Mouse (Mus musculus): ENCODE measurements around the gene Lats2. TPM values are rescaled to one million over a fixed set of nuclear protein-coding genes. Genes with fewer than 3 reads are reported as not detected.

Gene Lats2
- polyA plus RNA-seq, 2 experiments, result 25.3 to 28.5 TPM

- Histone ChIP-seq H3K4me2 (replicated peaks; ENCODE audit: low read depth, low read length, severe bottlenecking) (no peak overlapping the region), H3K27ac (replicated peaks; ENCODE audit: low read depth, low read length) (no peak overlapping the region), H3K36me3 (ENCODE audit: control insufficient read depth, insufficient read depth, low read length) (no peaks in the 10 kb centered on the region), H3K4me1 (ENCODE audit: control insufficient read depth, insufficient read depth, low read length) (no peaks in the 10 kb centered on the region), H3K4me3 (replicated peaks; ENCODE audit: low read length) (no peak overlapping the region), H3K9ac (ENCODE audit: low read depth, low read length, severe bottlenecking) (no peak overlapping the region), H3K27me3 (ENCODE audit: control insufficient read depth, insufficient read depth, low read length) (no peaks in the 10 kb centered on the region), H3K9me3 (ENCODE audit: control insufficient read depth, low read length) (no peaks in the 10 kb centered on the region)
- TF ChIP-seq POLR2A (IDR thresholded peaks at IDR 0.05; ENCODE audit: borderline replicate concordance, extremely low read depth, insufficient read depth, insufficient read length), result no peak
- WGBS, result 37% methylated on average over 2 of the region's 2 CpGs
- DNase-seq (ENCODE audit: low spot score) (no peak), ATAC-seq (ENCODE audit: low FRiP score, low read depth) (no peak)
These were observed 8.7 kb downstream of the Lats2 start for GRCm38 (mm10) chr14:57749501-57749900.

GRCm38 (mm10) chr14:57746001-57746771, 12.0 kb downstream of the Lats2 start, which contains the start of gene Gm49361:
Gene Gm49361, minus strand, starts transcription at chr14:57746103.
- peak within 1 kb of the TSS; percentile 96 for H3K27ac ChIP-seq (replicated peaks; ENCODE audit: low read depth, low read length)
- no peaks in the 10 kb centered on the region for H3K9me3 ChIP-seq (ENCODE audit: control insufficient read depth, low read length)
- under 1% methylated on average over 28 of the region's 68 CpGs for WGBS
- DNase-seq (ENCODE audit: low spot score) (peak; percentile 92), ATAC-seq (ENCODE audit: low FRiP score, low read depth) (peak; percentile 93)
- peak; percentile 32; the same call in 1 of the 2 replicates for TF ChIP-seq POLR2A (IDR thresholded peaks at IDR 0.05; ENCODE audit: borderline replicate concordance, extremely low read depth, insufficient read depth, insufficient read length)
- H3K9ac ChIP-seq (ENCODE audit: low read depth, low read length, severe bottlenecking), result peak within 1 kb of the TSS; percentile 99
- H3K36me3 ChIP-seq (ENCODE audit: control insufficient read depth, insufficient read depth, low read length), result no peaks in the 10 kb centered on the region
- H3K27me3 ChIP-seq (ENCODE audit: control insufficient read depth, insufficient read depth, low read length), result no peaks in the 10 kb centered on the region
- H3K4me1 ChIP-seq (ENCODE audit: control insufficient read depth, insufficient read depth, low read length), result peaks cover 22% of the 10 kb centered on the region
- peak within 1 kb of the TSS; percentile 94 for H3K4me3 ChIP-seq (replicated peaks; ENCODE audit: low read length)
- H3K4me2 ChIP-seq (replicated peaks; ENCODE audit: low read depth, low read length, severe bottlenecking), result peak within 1 kb of the TSS; percentile 83

GRCm38 (mm10) chr14:57745291-57745969, 12.8 kb downstream of the Lats2 start:
- WGBS, result under 1% methylated on average over 62 of the region's 103 CpGs
- TF ChIP-seq POLR2A (IDR thresholded peaks at IDR 0.05; ENCODE audit: borderline replicate concordance, extremely low read depth, insufficient read depth, insufficient read length), result no peak

GRCm38 (mm10) chr14:57744547-57744946, 13.6 kb downstream of the Lats2 start:
- peak overlapping the region; percentile 94 for H3K4me3 ChIP-seq (replicated peaks; ENCODE audit: low read length)
- H3K27ac ChIP-seq (replicated peaks; ENCODE audit: low read depth, low read length), result peak overlapping the region; percentile 96; the same call in 1 of the 2 replicates
- no peaks in the 10 kb centered on the region for H3K36me3 ChIP-seq (ENCODE audit: control insufficient read depth, insufficient read depth, low read length)
- H3K9me3 ChIP-seq (ENCODE audit: control insufficient read depth, low read length), result no peaks in the 10 kb centered on the region
- H3K4me1 ChIP-seq (ENCODE audit: control insufficient read depth, insufficient read depth, low read length), result peaks cover 22% of the 10 kb centered on the region
- peak overlapping the region; percentile 83 for H3K4me2 ChIP-seq (replicated peaks; ENCODE audit: low read depth, low read length, severe bottlenecking)
- no peak for TF ChIP-seq POLR2A (IDR thresholded peaks at IDR 0.05; ENCODE audit: borderline replicate concordance, extremely low read depth, insufficient read depth, insufficient read length)
- peak; percentile 53 for DNase-seq (ENCODE audit: low spot score)
- no peak for ATAC-seq (ENCODE audit: low FRiP score, low read depth)
- H3K27me3 ChIP-seq (ENCODE audit: control insufficient read depth, insufficient read depth, low read length), result no peaks in the 10 kb centered on the region
- 0% methylated on average over 8 of the region's 8 CpGs for WGBS
- peak overlapping the region; percentile 99 for H3K9ac ChIP-seq (ENCODE audit: low read depth, low read length, severe bottlenecking)

More at GRCm38 (mm10) chr14:57745291-57745969, 12.8 kb downstream of the Lats2 start:
- peak overlapping the region; percentile 83 for H3K4me2 ChIP-seq (replicated peaks; ENCODE audit: low read depth, low read length, severe bottlenecking)
- DNase-seq (ENCODE audit: low spot score), result no peak
- peaks cover 22% of the 10 kb centered on the region for H3K4me1 ChIP-seq (ENCODE audit: control insufficient read depth, insufficient read depth, low read length)
- H3K27me3 ChIP-seq (ENCODE audit: control insufficient read depth, insufficient read depth, low read length), result no peaks in the 10 kb centered on the region
- H3K4me3 ChIP-seq (replicated peaks; ENCODE audit: low read length), result peak overlapping the region; percentile 94
- H3K9ac ChIP-seq (ENCODE audit: low read depth, low read length, severe bottlenecking), result peak overlapping the region; percentile 99
- no peaks in the 10 kb centered on the region for H3K9me3 ChIP-seq (ENCODE audit: control insufficient read depth, low read length)
- peak; percentile 47 for ATAC-seq (ENCODE audit: low FRiP score, low read depth)
- no peaks in the 10 kb centered on the region for H3K36me3 ChIP-seq (ENCODE audit: control insufficient read depth, insufficient read depth, low read length)
- H3K27ac ChIP-seq (replicated peaks; ENCODE audit: low read depth, low read length), result peak overlapping the region; percentile 96

- no peaks in the 10 kb centered on the region for H3K36me3 ChIP-seq (ENCODE audit: control insufficient read depth, insufficient read depth, low read length)
- no peak overlapping the region for H3K4me2 ChIP-seq (replicated peaks; ENCODE audit: low read depth, low read length, severe bottlenecking)
- no peak for DNase-seq (ENCODE audit: low spot score)
- H3K9ac ChIP-seq (ENCODE audit: low read depth, low read length, severe bottlenecking), result no peak overlapping the region
- ATAC-seq (ENCODE audit: low FRiP score, low read depth), result no peak
- no peak for TF ChIP-seq POLR2A (IDR thresholded peaks at IDR 0.05; ENCODE audit: borderline replicate concordance, extremely low read depth, insufficient read depth, insufficient read length)
- H3K9me3 ChIP-seq (ENCODE audit: control insufficient read depth, low read length), result no peaks in the 10 kb centered on the region
- no peak overlapping the region for H3K27ac ChIP-seq (replicated peaks; ENCODE audit: low read depth, low read length)
- H3K4me3 ChIP-seq (replicated peaks; ENCODE audit: low read length), result no peak overlapping the region
- 75% methylated on average over 8 of the region's 8 CpGs for WGBS
- peaks cover 35% of the 10 kb centered on the region for H3K4me1 ChIP-seq (ENCODE audit: control insufficient read depth, insufficient read depth, low read length)
- H3K27me3 ChIP-seq (ENCODE audit: control insufficient read depth, insufficient read depth, low read length), result no peaks in the 10 kb centered on the region
These were observed 17.5 kb downstream of the Lats2 start for GRCm38 (mm10) chr14:57740651-57741050.

Measured in limb, embryonic 14.5 days (tissue).